Mouse (Mus musculus): ENCODE measurements at regions not wholly inside any gene's neighbourhood (a gene's known extent, or its start where the extent isn't known, plus 50 kb on each side); places are given as distances from the start of the nearest gene placed in this dataset.

DNA sequence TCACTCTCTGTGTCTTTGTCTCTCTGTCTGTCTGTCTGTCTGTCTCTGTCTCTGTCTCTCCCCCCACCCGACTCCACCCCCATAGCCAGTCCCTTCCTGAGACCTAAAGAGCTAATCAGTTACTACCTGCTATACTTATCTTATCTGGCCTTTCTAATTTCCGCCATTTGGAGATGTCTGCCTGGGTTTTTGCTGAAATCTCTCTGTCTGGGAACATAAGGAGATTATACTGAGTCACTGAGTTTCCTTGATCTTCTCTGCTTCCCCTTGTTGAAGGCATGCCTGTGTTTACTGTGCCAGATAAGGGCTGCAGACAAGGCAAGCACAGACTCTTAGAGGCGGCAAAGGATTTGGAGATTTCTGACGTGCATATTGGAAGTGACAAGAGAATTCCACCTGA, 699.0 kb upstream of the Sox9 start:
- no peak for TF ChIP-seq HCFC1 (IDR thresholded peaks at IDR 0.05; ENCODE audit: low read depth, low read length)
- TF ChIP-seq CTCF (IDR thresholded peaks at IDR 0.05 in 2 of 3, conservative IDR thresholded peaks at IDR 0.05 in 1 of 3; ENCODE audit: control insufficient read depth in 1 of 3, insufficient read depth in 1 of 3, low read depth in 2 of 3, low read length in 3 of 3, poor library complexity in 1 of 3, severe bottlenecking in 1 of 3) = no peak
- no peak for TF ChIP-seq POLR2AphosphoS2 (IDR thresholded peaks at IDR 0.05; ENCODE audit: low read length)
- TF ChIP-seq USF2 (IDR thresholded peaks at IDR 0.05; ENCODE audit: borderline replicate concordance in 1 of 2, insufficient read depth in 1 of 2, low read depth in 1 of 2, low read length in 2 of 2) = no peak
- TF ChIP-seq MYC (IDR thresholded peaks at IDR 0.05; ENCODE audit: low read depth, low read length) = no peak
- TF ChIP-seq USF1 (IDR thresholded peaks at IDR 0.05; ENCODE audit: low read depth, low read length) = no peak
- TF ChIP-seq ELF1 (IDR thresholded peaks at IDR 0.05; ENCODE audit: low read depth, low read length) = no peak
- TF ChIP-seq ZC3H11A (IDR thresholded peaks at IDR 0.05; ENCODE audit: low read depth, low read length) = no peak
- no peak for TF ChIP-seq POLR2A (IDR thresholded peaks at IDR 0.05; ENCODE audit: control insufficient read depth in 1 of 2, insufficient read depth in 1 of 2, low read depth in 1 of 2, low read length in 2 of 2, poor library complexity in 1 of 2)
- TF ChIP-seq RCOR1 (IDR thresholded peaks at IDR 0.05; ENCODE audit: low read depth, low read length) = no peak
- TF ChIP-seq E2F4 (IDR thresholded peaks at IDR 0.05; ENCODE audit: borderline replicate concordance, low read depth, low read length) = no peak
